Mouse (Mus musculus) olfactory bulb, adult 2 months (tissue): ENCODE measurements around the gene Hck.

ENCODE experiments used
- CTCF ChIP-seq: fragments of 200-500 bp; IDR thresholded peaks from 2 replicates; pipeline ENCODE4 v1.5.1; 2012; ENCODE audit warnings: low read depth, mild to moderate bottlenecking, low read length, moderate library complexity; ENCODE audit not compliant: insufficient read depth
- POLR2A ChIP-seq: fragments of 200-500 bp; IDR thresholded peaks from 2 replicates; pipeline ENCODE4 v1.6.1; 2012; ENCODE audit warnings: mild to moderate bottlenecking, low read depth, low read length, moderate library complexity; ENCODE audit not compliant: insufficient read depth

- TF ChIP-seq CTCF (no peak), POLR2A (no peak)
These were observed 36.6 kb upstream of the Hck start for GRCm38 (mm10) chr2:153071491-153072184.
